Mouse (Mus musculus) lung, adult 2 months (tissue): Measurements from ENCODE around the gene Ulk2. TPM values are rescaled to one million over a fixed set of nuclear protein-coding genes. Genes with fewer than 3 reads are reported as not detected.
"Not testable (repeated sequence)": the region's sequence is repeated elsewhere in the genome, so short reads cannot be mapped to it uniquely, and the experiment has no call there.

Experiments
- DNase-seq: peaks from one replicate; pipeline ENCODE4 v3.0.0; 2022
- H3K4me1 ChIP-seq: fragments of 200-500 bp; 2 replicates; pipeline ENCODE4 v1.6.1; 2011; ENCODE audit warnings: low read length; ENCODE audit not compliant: control insufficient read depth, insufficient read depth
- H3K4me3 ChIP-seq: fragments of 200-500 bp; replicated peaks from 2 replicates; pipeline ENCODE3; 2011; ENCODE audit warnings: low read depth, mild to moderate bottlenecking, control low read depth, low read length; ENCODE audit errors: extremely low read depth
- CTCF ChIP-seq: fragments of 200-500 bp; IDR thresholded peaks from 2 replicates; pipeline ENCODE4 v1.5.1; 2011; ENCODE audit warnings: mild to moderate bottlenecking, low read length, control low read depth; ENCODE audit not compliant: insufficient read depth
- POLR2A ChIP-seq: fragments of 200-500 bp; IDR thresholded peaks from 2 replicates; pipeline ENCODE4 v1.6.1; 2011; ENCODE audit warnings: low read depth, mild to moderate bottlenecking, control low read depth, low read length, borderline replicate concordance; ENCODE audit errors: extremely low read depth
- WGBS: fragments of 180-500 bp; shearing (Covaris S2); methylation state at CpG from one replicate; pipeline ENCODE4 v1.1.7; 2018; 5-methylcytosine and 5-hydroxymethylcytosine counted together
- polyA plus RNA-seq: library from polyadenylated mRNA; depleted of rRNA; stranded (reverse); fragments of >200 nt; gene quantifications from 2 replicates; pipeline ENCODE4 v1.2.3, GENCODE M21; 2012

Ulk2 gene
- polyA plus RNA-seq, 1 experiment = 73.2 TPM

DNA sequence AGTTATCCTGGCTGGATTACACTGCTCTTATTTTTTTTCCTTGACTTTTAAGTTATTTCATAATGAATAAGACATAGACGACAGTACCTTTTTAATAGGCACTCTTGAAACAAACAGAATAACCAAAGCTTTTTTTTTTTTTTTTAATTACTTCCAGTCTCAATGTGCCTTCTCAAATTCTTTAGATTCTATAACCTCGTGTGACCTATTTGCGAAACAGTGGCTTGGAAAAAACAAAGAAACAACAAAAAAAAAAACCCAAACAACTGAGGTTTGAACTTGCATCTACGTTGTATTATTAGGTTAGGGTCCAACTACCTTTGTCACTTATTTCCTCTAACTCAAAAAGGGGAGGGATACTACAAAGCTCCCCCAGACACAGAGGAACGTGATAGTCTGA, 1.2 kb downstream of the Ulk2 start:
- TF ChIP-seq POLR2A = no peak
- TF ChIP-seq CTCF = no peak
- peak overlapping the region; percentile 92 for H3K4me3 ChIP-seq
- no peak for DNase-seq

GRCm38 (mm10) chr11:61852916-61853315, 2.0 kb downstream of the Ulk2 start:
- Histone ChIP-seq H3K4me1 (no peaks in the 10 kb centered on the region; the same call in 1 of the 2 replicates), H3K4me3 (no peak overlapping the region)
- TF ChIP-seq POLR2A (no peak), CTCF (no peak)
- no peak for DNase-seq

More for the DNA sequence above, 1.2 kb downstream of the Ulk2 start:
- 8% methylated on average over 5 of the region's 5 CpGs for WGBS
- H3K4me1 ChIP-seq = no peaks in the 10 kb centered on the region; the same call in 1 of the 2 replicates

- WGBS = 71% methylated on average over 3 of the region's 3 CpGs
- Histone ChIP-seq H3K4me3 (no peak overlapping the region), H3K4me1 (no peaks in the 10 kb centered on the region; the same call in 1 of the 2 replicates)
- no peak for DNase-seq
- TF ChIP-seq CTCF (no peak), POLR2A (no peak)
Observed at GRCm38 (mm10) chr11:61851195-61851594, 3.7 kb downstream of the Ulk2 start.

- 74% methylated on average over 3 of the region's 3 CpGs for WGBS
Observed at GRCm38 (mm10) chr11:61840663-61841062, 14.2 kb downstream of the Ulk2 start.

GRCm38 (mm10) chr11:61839940-61840339, 14.9 kb downstream of the Ulk2 start:
- TF ChIP-seq CTCF = no peak
- no peak for TF ChIP-seq POLR2A
- no peak overlapping the region for H3K4me3 ChIP-seq
- no peaks in the 10 kb centered on the region for H3K4me1 ChIP-seq
- no peak for DNase-seq

More at GRCm38 (mm10) chr11:61840663-61841062, 14.2 kb downstream of the Ulk2 start:
- H3K4me3 ChIP-seq, H3K4me1 ChIP-seq, DNase-seq: not testable (repeated sequence)

- 88% methylated on average over 1 of the region's 1 CpGs for WGBS
- no peak overlapping the region for H3K4me3 ChIP-seq
- no peaks in the 10 kb centered on the region for H3K4me1 ChIP-seq
- no peak for TF ChIP-seq CTCF
- no peak for TF ChIP-seq POLR2A
- no peak for DNase-seq
Observed at GRCm38 (mm10) chr11:61839182-61839581, 15.7 kb downstream of the Ulk2 start.

- 66% methylated on average over 4 of the region's 4 CpGs for WGBS
- TF ChIP-seq CTCF = no peak
- H3K4me3 ChIP-seq = no peak overlapping the region
- DNase-seq = no peak
- no peaks in the 10 kb centered on the region for H3K4me1 ChIP-seq
Observed at GRCm38 (mm10) chr11:61809793-61810192, 45.1 kb downstream of the Ulk2 start.

DNA sequence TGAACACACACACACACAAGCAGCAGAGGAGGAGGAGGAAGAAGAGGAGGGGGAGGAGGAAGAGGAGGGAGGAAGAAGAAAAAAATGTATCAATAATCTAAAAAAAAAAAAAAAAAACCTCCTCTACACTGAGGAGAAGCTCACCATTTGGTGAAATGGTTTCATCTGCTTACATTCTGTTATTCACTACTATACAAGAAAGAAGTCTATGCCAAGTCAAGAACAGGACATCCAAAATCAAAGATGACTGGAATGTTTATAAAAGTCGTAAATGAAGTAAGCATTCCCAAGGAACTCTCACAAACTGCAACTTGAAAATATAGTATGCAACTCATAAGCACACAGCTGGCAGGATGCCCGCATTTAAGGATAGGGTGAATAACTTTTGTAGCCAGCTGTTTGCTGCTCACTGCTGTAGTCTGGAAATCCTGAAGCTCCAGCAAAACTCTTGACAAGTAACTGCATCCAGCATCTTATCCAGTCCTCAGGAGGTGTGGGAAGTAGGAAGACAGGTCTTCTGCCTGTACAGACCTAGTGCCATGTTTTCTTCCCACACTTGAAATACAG, 46.2 kb downstream of the Ulk2 start:
- H3K4me3 ChIP-seq = no peak overlapping the region
- WGBS = 63% methylated on average over 2 of the region's 2 CpGs
- no peaks in the 10 kb centered on the region for H3K4me1 ChIP-seq
- DNase-seq = no peak
- TF ChIP-seq POLR2A (no peak), CTCF (no peak)

DNA sequence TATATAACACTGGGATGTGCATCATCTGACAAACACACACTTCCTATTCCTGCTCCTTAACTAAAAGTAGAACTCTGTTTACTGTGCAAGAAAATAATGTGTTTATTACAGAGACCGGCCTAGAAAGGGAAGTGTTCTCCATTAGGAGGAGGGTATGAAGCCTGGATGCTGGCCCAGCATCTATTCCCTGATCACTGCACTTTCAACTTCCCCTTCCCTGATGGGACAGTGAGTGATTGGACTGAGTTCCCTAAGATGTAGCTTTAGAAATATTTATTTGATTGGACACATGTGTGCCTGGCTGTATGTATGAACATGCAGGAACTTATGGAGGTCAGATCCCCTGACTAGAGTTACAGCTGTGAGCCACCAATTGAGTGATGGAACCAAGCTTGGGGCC, 61.4 kb downstream of the Ulk2 start:
- DNase-seq = no peak
- TF ChIP-seq CTCF (no peak), POLR2A (no peak)
- WGBS = 53% methylated on average over 1 of the region's 1 CpGs
- Histone ChIP-seq H3K4me1 (no peaks in the 10 kb centered on the region), H3K4me3 (no peak overlapping the region)

GRCm38 (mm10) chr11:61788550-61788949, 66.3 kb downstream of the Ulk2 start:
- DNase-seq = no peak
- Histone ChIP-seq H3K4me1 (no peaks in the 10 kb centered on the region), H3K4me3 (no peak overlapping the region)
- WGBS = 100% methylated on average over 1 of the region's 1 CpGs
- TF ChIP-seq CTCF (no peak), POLR2A (no peak)

DNA sequence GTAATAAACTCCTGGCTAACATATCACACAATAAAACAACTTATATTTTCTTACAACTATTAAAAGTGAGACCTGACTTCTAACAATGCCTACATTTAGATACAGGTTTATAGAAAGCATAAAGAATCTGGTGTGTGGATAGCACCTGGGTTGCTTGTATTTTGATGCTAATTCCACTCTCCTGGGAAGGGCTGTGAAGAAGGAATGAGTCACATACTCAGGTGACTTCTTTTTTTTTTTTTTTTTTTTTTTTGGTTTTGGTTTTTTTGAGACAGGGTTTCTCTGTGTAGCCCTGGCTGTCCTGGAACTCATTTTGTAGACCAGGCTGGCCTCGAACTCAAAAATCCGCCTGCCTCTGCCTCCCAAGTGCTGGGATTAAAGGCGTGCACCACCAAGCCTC, 72.3 kb downstream of the Ulk2 start:
- WGBS = 99% methylated on average over 3 of the region's 3 CpGs
- H3K4me3 ChIP-seq = not testable (repeated sequence)

More for the DNA sequence above, 72.3 kb downstream of the Ulk2 start:
- H3K4me1 ChIP-seq, DNase-seq: not testable (repeated sequence)
